Comparison of ENCODE assay signal across 8 mouse cellular contexts in the genomic region with DNA sequence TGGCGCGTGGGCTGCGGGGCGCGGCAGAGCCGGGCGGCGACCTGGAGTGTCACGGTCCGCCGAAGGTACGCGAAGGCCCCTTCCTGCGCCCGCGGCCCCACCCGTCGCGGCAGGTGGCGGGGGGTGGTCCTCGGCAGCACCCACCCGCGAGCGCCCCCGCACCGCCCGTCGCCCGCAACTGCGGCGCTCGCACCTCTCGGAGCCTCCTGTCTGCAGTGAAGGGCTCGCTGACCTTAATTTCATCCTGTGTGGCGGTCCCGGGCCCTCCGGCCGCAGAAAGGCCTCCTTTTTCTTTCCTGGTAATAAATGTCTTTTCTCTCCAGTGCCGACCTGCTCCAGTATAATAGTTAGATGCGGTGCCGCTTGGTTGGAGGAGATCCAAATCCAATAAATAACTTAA. TPM values are rescaled to one million over a fixed set of nuclear protein-coding genes. Genes with fewer than 3 reads are reported as not detected.
DNase-seq lines count a peak whose midpoint lies in the region; ATAC-seq lines count a peak whose summit lies in the region.

No protein-coding gene starts in this region.

- peak overlapping the region; percentile 71 for H3K4me2 ChIP-seq in heart, embryonic 13.5 days
- H3K4me2 ChIP-seq in liver, embryonic 16.5 days (ENCODE audit: low read depth, low read length) = peak overlapping the region; percentile 52

- no peaks in the 10 kb centered on the region for H3K27me3 ChIP-seq in heart, embryonic 13.5 days (replicated peaks)
- H3K27me3 ChIP-seq in liver, embryonic 16.5 days (ENCODE audit: control insufficient read depth, insufficient read depth, low read depth, low read length) = peaks cover 57% of the 10 kb centered on the region

- peak overlapping the region; percentile 100 for H3K9ac ChIP-seq in heart, embryonic 13.5 days
- H3K9ac ChIP-seq in liver, embryonic 16.5 days (ENCODE audit: low read depth, low read length) = peak overlapping the region; percentile 68

- peak overlapping the region; percentile 96 for H3K4me3 ChIP-seq in heart, embryonic 13.5 days
- peak overlapping the region; percentile 67 for H3K4me3 ChIP-seq in liver, embryonic 16.5 days (ENCODE audit: low read depth, low read length)

- peaks cover 62% of the 10 kb centered on the region for H3K4me1 ChIP-seq in heart, embryonic 13.5 days
- H3K4me1 ChIP-seq in liver, embryonic 16.5 days (ENCODE audit: control insufficient read depth, low read depth, low read length) = peaks cover 3% of the 10 kb centered on the region; the same call in 1 of the 2 replicates

- H3K36me3 ChIP-seq in heart, embryonic 13.5 days = peaks cover 26% of the 10 kb centered on the region
- no peaks in the 10 kb centered on the region for H3K36me3 ChIP-seq in liver, embryonic 16.5 days (ENCODE audit: control insufficient read depth, insufficient read depth)

- DNase-seq in 3T3-L1 (ENCODE audit: low read depth, low spot score) = peak; percentile 35
- peak; percentile 55 for DNase-seq in NIH3T3 (ENCODE audit: low read depth)
- peak; percentile 58 for DNase-seq in embryo, embryonic 11 days
- DNase-seq in kidney, postnatal 14 days = peak; percentile 56
- peak; percentile 22 for DNase-seq in ovary, postnatal 14 days (ENCODE audit: low spot score)
- DNase-seq in urinary bladder, postnatal 14 days (ENCODE audit: low spot score) = peak; percentile 25

- H3K9me3 ChIP-seq in heart, embryonic 13.5 days = no peaks in the 10 kb centered on the region
- H3K9me3 ChIP-seq in liver, embryonic 16.5 days (replicated peaks; ENCODE audit: control insufficient read depth, low read length) = no peaks in the 10 kb centered on the region

- ATAC-seq in heart, embryonic 13.5 days (ENCODE audit: extremely low read depth, insufficient number of reproducible peaks, low FRiP score, low TSS enrichment) = no peak
- no peak for ATAC-seq in liver, embryonic 16.5 days (ENCODE audit: low read depth)

- peak overlapping the region; percentile 96 for H3K27ac ChIP-seq in heart, embryonic 13.5 days (replicated peaks)
- H3K27ac ChIP-seq in liver, embryonic 16.5 days (ENCODE audit: low read length) = peak overlapping the region; percentile 20; the same call in 1 of the 2 replicates

- WGBS in heart, embryonic 13.5 days = under 1% methylated on average over 41 of the region's 41 CpGs
- 2% methylated on average over 39 of the region's 41 CpGs for WGBS in liver, embryonic 16.5 days (ENCODE audit: insufficient replicate concordance)

RNA-seq across cellular contexts. Expression of a gene that starts 0.5 kb away (rescaled TPM):
- 86.6 and 89.5 TPM in 2 replicates for polyA plus RNA-seq in heart, embryonic 13.5 days (2015; fragmentation: Nextera tagmentation; extraction: Ambion mirVana)
- 15.9 and 19.7 TPM in 2 replicates for polyA plus RNA-seq in liver, embryonic 16.5 days (2015; fragmentation: Nextera tagmentation; extraction: Ambion mirVana)

RNA-seq across cellular contexts. Expression of a gene that starts 30.7 kb away (rescaled TPM):
- 33.1 and 39.7 TPM in 2 replicates for polyA plus RNA-seq in heart, embryonic 13.5 days (2015; fragmentation: Nextera tagmentation; extraction: Ambion mirVana)
- 23.8 and 25.9 TPM in 2 replicates for polyA plus RNA-seq in liver, embryonic 16.5 days (2015; fragmentation: Nextera tagmentation; extraction: Ambion mirVana)
